Mouse (Mus musculus): ENCODE results near the gene Tmem131.

DNA sequence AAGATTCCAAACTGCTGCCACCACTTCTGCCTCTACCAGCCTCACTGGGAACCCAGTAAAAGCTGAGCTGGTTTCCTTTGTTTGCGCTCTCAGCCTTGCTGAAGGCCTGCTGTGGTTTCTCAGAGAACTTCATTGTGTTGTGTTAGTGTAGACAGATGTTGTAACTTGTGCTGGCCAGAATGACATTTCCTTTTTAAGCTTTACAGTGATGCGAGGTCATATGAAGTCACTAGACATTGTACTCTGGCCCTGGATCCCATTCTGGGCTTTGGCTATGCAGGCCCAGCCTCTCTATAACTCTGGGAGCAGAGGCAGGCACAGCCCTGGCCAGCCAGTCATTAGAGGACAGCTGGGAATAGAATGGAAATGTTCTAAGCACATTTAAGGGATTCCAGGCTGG is 81.7 kb downstream of the Tmem131 start:
- TF ChIP-seq CTCF (IDR thresholded peaks at IDR 0.05; ENCODE audit: low read depth) (no peak), EP300 (optimal IDR thresholded peaks at IDR 0.05) (no peak)

Measured in stomach, postnatal 0 days (tissue).